Mouse (Mus musculus): ENCODE results near the gene Mosmo.

The Mosmo gene

DNA sequence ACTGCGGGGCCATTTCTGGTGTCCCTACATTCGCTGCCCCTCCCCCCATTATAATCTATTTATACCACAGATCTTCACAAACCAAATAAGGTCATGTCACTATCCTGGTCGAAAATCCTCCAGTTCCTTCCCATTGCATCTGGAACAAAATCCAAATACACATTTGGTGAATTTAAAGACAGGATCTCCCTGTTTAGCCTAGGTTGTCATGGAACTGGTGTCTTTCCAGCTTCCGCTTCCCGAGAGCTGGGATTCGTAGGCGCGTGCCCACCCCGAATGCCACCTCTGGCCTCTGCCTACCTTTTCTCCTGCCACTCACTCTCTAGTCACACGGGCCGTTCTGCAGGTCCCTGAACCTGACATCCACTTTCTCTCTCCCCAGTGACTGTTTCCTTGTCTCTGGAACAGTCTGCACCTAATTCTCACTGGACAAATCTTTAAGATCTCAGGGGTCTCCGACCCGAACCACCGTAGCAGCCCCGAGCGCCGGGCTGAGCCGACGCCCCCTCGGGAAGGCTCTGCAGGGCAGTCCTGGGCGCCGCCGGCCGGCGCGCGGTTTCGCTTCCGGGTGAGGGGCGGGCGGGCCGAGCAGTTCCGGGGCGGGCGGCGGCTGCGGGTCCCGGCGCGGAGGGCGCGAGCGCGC is at the start of gene Mosmo:
Mosmo (plus strand) TSS at position 618 of the 643 bp plus-strand sequence.
- DNase-seq (ENCODE audit: low spot score), result peak; percentile 55

DNA sequence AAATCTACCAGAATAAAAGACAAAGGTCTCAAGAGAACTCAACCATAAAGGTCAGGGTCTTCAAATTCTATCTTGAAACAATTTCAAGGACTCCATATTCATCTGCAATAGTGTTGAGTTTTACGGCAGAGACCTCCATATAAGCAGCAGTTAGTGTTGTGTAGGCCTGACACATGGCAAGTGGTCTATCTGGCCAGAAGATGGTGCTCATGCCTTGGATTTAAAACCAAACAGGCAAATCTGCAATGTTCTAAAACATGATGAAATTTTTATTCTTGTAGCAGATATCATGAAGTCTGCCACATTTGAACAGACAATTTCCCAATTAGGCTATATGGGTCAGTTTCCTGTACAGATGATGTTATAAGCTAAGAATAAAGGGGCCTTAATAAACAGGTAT is 44.9 kb upstream of the Mosmo start:
- no peak for DNase-seq (ENCODE audit: low spot score)

DNA sequence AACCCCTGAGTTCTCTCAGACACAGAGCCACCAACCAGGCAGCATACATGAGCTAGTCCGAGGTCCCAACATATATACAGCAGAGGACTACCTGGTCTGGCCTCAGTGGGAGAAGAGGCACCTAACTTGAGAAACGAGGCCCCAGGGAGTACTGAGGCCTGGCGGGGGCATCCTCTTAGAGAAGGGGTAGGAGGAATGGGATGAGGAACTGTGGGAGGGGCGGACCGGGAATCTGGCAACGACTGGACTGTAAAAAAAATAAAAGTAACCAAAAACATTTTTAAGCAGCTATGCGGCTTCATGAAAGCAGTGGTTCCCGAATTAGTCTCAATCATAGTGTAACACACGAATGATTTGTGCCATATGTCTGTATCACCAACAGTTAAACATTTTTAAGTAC is 43.1 kb upstream of the Mosmo start:
- DNase-seq (ENCODE audit: low spot score), result no peak

DNA sequence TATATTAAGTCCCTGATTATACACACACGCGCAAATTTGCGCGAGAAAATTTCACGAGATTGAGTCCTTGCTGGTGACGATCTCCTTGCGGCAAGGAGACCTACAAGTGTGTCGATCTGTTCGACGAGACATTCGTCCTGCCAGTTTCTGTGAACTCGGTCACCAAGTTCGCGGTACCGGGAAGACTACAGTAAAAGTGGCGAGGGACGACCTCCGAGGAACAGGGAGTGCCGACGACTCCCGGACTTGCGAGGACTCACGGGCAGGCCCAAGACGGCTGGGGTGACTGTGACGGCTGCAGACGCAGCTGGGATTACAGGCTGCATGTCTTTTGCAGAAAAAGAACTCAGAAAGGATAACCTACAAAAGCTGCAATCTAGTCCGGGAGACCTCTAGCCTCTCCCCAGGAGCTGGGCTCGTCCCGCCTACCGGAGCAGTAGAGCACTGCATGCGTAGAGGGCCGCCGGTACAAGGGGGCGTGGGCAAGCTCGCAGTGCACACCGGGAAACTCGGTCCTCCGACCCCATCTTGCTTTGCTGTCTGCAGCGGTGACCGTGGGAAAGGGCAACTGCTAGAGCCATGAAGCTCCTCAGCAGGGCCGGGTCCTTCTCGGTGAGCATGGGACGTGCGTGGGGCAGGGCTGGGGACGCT is 42.6 kb upstream of the Mosmo start, which contains the start of gene Uqcrc2:
Uqcrc2 (plus strand) TSS at position 466 of the 651 bp plus-strand sequence.
- DNase-seq (ENCODE audit: low spot score), result peak; percentile 73

DNA sequence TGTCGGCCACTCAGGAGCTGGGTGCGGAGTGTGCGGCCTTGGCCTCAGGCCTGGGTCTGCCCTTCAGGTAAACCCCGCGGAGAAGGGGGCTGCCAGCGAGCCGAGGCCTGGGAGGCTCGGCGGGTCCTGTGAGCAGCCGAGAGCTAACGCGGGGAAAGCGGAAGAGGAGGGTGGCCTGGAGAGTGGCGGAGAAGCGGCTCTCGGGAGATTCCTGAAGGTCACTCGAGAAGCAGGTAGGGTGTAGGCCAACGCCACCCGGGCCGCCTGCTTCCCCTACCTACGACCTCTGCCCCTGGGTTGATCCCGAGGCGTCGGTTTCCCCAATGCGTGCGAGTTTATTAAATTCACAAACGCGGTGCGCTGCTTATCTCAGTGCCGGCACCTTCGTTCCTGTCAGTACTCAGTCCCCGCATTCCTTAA is 42.0 kb upstream of the Mosmo start:
- no peak for DNase-seq (ENCODE audit: low spot score)

DNA sequence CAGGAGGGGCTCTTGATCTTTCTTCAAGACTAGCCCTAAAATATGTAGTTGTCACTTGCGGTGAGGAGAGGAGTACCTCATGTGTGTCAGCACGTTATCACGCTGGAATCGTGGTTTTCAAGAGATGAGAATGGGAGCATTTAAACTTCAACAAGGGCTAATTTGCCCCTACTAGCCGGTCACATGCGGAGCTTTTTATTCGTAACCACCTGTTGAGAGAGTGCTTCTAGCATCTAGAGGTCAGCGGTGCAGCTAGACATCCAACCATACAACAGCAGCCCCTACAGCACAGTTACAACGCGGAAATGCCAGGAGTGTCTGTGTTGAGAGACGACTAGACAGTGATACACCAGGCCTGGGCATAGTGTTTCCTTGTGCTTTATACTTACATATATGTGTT is 41.6 kb upstream of the Mosmo start:
- DNase-seq (ENCODE audit: low spot score), result no peak

DNA sequence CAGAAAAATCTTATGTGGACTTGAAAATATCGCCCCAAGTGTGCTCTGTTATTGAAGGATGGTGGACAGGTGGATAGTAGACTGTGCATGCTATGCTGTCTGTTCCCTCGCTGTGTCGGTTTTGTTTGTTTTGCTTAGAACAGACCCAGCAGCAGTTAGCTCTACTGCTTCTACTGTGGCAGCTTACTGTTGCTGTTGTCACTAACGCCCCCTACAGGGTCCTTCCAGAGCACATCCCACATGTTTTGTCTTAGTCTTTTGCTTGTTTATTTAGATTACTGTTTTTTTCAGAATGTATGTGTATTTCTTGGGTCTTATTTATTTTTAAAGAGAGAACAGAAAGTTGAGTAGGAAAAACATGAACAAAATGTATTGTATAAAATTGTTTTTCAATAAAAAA is 34.2 kb upstream of the Mosmo start:
- no peak for DNase-seq (ENCODE audit: low spot score)

DNA sequence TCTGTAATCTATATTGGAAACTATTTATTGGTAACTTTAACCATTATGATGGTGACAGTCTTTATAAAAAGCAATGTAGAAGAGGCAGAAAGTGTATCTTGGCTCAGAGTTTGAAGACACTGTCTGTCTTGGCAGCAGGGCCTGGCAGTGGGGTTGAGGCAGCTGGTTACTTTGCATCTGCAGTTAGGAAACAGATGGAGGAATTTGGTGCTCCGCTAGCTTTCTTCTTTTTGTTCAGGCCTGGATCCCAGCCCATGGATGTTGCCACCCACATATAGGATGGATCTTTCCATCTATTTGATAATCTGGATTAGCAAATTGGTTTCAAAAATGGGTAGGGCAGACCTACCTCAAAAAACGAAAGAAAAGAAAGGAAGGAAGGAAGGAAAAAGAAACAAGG is 29.6 kb upstream of the Mosmo start:
- DNase-seq (ENCODE audit: low spot score), result no peak

DNA sequence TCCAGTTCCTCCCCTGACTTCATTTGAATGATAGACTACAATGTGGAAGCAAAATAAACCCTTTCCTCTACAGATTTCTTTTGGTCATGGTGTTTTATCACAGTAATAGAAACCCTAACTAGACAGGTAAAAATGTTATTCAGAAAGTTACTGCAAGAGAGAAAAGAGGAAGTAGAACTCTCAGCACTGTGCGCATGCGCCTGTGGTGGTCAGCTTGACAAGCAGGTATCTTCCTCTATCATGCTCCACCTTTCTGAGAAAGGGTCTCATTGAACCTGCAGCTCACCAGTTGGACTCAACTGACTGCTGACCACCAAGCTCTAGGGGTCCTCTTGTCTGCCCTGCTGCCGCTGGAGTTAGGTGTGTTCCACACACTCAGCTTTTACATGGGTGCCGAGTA is 15.3 kb upstream of the Mosmo start:
- DNase-seq (ENCODE audit: low spot score), result no peak

DNA sequence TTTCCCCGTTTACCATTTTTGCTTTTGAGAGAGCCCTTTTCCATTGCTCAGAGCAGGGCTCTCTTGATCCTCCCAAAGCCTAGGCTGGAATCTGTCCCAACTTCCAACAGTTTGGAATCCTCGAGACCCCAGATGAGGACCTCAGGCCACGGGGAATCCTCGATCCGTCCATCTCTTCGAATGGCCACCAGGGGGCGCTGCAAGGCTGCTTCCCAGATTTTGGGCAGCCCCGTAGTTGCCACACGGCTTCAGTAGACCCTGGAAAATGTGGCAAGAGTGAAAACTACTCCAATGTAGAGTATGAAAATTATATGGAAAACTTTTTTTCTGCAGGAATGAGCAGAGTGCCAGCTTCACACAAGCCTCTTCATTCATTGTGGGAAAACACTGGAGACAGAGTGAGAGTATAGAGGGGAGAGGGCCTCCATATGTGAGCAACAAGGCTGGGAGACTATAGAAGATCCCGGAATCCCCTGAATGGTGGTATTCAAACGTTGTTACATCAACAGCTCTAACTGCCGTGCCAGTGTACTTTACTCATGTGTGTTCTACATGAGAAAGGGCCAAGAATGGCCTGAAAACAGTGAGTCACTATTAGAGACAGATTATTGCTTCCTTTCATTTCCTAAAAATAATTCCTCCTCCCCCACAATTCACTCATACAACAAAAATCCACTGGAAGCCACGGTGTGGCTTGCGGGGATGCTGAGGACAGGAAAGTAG is 7.1 kb upstream of the Mosmo start, which contains the start of gene Pdzd9:
Pdzd9 (minus strand) TSS at position 191 of the 723 bp plus-strand sequence.
- DNase-seq (ENCODE audit: low spot score), result peak; percentile 81

DNA sequence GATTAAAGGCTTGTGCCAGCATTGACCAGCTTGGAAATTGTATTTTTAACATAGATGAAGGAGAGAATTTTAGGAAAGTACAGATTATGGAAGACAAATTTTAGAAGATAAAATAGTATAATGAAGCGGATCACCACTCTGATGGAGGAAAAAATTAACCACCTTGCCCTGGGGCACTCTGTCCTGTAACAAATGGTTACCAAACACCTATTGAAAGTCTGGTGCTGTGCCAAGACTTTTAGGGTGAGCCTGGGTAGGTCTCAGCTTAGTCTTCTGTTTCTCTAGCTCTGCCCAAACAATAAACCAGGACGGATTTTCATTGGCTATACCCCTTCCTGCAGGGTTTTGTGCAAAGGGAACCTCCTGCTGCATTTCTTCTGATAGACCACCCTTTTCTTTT is 6.1 kb upstream of the Mosmo start:
- DNase-seq (ENCODE audit: low spot score), result no peak

DNA sequence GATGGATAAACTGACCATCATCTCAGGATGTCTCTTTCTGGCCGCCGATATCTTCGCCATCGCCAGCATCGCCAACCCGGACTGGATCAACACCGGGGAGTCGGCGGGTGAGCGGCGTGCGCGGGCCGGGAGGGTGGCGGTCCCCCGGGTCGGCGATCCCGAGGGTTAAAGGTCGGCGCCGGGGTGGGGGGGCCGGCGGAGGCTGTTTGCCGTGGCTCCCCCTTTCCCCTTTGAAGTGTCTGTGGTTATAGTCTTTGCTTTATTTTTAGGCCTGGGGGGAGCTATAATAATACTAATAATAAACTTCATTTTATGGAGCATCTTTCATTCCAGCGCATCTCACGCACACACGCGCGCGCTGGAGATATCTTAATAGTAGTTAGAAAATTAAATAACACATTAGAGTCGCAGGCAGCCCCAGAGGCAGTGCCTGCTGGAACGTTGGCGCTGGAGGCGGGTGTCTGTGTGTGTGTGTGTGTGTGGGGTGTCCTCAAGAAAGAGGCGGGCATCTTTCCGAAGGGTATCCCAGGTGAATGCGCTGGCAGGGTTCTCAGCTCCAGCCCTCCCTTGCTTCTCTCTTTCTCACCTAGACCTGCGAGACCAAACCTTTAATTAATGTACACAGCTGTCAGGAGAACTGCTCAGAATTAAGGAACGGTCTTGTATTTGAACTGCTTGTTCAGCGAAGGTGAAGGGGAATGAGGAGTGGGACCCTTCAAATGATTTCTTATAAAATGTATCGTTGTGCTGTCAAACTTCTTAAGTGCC is 530 bp downstream of the Mosmo start:
- no peak for DNase-seq (ENCODE audit: low spot score)

DNA sequence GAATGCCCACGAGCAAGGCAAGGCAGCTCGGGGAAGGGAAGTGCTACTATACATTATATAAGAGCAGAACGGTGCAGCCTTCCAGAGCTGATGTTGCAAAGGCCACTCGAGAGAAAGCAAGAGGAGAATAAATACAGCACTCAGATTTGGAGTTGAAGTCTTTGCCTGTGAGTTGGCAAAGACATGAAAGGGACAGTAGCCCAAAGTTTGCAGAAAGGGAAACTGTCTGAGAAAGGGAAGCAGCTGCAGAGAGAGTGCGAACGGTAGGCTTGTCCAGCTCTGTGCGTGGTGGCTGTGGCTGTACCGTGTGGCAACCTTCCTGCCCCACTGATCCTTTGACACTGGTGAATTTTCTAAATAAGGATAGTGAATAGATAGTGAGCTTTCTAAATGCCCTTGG is 1.6 kb downstream of the Mosmo start:
- no peak for DNase-seq (ENCODE audit: low spot score)

DNA sequence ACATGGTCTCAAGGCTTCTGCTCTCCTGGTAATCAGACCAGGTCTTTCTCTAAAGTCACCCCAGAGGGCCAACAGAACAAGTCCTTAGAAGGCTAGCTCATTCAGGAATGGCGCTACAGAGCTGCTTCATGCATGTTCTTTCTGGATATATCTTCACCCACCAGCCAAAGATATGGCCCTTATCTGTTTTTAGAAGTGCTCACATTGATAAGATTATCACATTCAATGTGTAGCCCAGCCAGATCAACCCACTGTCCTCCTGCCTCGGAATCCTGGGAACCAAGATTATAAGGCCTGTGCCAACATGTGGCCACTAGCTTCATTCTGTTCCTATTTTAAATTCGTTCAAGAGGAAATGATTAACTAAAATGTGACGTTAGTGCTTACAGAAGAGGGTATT is 4.6 kb downstream of the Mosmo start:
- no peak for DNase-seq (ENCODE audit: low spot score)

DNA sequence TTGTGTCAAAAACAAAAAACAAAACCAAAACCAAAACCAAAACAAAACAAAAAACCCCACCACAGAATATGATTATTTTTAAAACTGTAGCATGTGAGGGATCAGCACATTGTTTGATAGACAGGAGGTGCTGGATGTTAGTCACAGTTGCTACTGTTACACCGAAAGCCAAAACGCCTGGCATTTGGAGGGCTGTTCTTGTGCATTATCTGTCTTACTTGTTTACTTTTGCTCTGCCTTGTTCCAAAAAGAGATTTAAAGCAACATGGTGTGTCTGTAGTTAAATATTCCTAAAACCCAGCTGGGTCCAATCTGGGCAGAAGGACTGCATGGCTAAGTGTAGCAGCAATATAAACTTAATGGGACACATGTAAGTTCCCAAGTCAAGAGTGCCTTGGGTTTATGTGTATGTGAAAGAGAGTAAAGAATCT is 7.3 kb downstream of the Mosmo start:
- DNase-seq (ENCODE audit: low spot score), result no peak

DNA sequence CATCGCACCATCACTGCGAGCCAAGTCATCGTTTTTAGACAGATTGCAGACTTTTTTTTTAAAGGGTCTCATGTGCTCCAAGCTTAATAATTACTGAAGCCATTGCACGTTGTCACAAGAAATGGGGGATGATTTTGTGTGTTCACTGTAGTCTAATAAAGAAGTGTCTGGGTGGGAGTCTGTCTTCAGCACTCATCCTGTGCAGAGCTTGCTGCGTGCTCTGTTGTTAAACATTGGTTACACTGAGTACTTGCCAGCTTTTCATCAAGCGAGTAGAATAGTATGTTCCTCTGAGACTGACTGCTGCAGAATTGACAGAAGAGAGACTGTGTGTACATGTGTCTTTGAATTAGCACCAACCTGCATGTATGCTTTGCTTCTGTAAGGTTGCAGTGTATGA is 7.8 kb downstream of the Mosmo start:
- DNase-seq (ENCODE audit: low spot score), result no peak

DNA sequence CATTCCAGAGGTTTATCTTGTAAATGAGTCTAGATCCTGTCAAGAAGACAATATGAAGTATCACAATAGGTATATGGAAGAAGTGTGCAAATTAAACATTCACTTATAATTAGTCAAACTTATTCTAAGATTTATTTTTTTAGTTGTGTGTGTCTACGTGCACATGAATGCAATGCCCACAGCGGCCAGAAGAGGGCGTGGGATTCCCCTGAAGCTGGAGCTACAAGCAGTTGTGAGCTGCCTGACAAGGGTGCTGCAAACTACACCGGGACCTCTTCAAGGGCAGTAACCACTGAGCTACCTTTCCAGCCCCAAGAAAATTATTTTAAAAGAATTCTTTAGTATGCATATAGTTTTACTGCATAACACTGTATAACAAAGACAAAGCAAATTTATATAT is 13.2 kb downstream of the Mosmo start:
- no peak for DNase-seq (ENCODE audit: low spot score)

DNA sequence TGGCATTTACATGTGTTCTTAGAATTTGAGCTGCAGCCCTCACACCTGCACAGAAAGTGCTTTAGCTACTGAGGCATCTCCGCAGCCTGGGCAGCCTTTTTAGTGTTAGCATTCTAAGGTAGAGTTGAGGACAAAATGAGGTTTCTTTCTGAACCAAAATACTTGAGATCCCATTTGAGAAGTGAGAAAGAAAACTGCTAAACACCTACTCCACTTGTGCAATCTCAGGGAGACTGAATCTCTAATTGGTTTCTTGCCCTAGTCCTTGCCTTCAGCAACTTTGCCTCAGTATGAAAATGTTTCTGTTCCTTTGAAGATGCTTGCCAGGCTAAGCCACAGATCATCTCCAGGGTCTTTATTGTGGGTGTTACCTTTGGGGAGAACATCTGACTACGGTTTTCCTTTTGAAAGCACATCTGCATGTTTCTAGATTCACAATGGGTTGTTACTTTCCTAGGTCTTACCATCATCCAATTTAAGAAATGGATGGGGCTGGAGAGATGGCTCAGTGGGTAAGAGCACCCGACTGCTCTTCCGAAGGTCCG is 16.5 kb downstream of the Mosmo start:
- no peak for DNase-seq (ENCODE audit: low spot score)

DNA sequence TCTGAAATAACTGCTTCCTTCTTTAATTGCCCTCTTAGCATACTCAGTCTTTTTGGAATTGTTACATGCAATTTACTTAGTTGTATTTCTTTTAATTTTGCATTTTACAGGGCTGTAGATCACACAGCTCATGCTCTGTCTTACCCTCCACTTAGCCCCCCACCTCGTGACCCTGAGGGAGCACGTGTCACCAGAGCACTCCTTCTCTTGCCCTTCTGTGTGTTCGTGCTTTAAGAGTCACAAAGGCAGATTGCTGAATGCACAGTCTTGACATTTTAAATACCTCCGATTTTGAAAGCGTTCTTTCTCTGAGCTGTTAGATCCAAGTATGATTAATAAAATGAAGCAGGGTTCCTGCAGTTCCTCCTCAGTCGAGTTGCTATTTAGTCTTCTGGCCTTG is 17.8 kb downstream of the Mosmo start:
- DNase-seq (ENCODE audit: low spot score), result no peak

DNA sequence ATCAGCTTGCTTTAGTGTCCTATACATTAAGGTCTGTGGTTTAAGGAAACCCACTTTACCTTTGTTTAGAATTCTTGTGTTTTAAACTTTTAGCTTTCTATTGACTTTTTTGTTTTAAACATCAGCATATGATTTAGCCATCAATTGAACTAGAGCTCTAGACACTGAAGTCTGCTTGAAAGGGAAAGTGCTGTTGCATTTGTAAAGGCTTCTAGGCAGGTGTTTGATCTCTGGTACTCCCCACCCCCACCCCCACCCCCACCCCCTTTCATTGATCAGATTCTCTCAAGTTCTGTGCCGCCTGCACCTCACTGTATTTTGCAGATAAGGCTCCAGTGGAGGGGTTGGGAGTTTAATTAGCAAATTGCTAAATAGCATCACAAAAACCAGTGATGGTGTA is 18.2 kb downstream of the Mosmo start:
- no peak for DNase-seq (ENCODE audit: low spot score)

DNA sequence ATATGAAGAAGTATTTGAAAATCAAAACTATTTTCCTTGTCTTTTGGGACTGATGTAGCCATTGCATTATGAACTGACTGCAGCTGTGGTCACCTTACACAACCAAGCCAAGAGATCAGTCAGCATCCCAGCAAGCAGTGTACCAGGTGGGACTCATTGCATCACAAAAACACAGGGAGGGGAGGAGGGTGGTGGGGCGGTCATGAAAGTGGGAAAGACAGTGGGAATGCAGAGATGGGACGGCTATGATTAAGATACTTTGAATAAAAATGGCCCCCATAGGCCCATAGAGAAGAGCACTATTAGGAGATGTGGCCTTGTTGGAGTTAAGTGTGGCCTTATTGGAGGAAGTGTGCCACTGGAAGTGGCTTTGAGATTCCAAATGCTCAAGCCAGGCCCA is 18.9 kb downstream of the Mosmo start:
- no peak for DNase-seq (ENCODE audit: low spot score)

DNA sequence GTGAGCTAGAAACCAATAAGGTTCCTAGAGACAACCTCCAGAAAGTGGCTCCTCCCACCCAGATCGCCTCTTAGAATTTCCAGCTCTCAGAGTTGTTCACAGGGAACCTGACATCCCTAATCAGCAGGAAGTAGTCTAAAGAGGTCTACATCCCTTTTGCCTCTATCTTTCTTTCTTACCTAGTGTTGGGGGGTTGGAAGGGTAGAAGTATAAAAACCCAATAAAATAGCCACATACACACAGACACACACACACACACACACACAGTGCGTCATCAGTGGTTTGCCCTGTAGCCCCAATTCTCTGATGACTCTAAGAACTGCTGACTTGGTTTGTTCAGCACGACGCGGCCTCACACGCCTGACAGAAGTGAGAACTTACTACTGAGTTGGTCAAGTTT is 22.2 kb downstream of the Mosmo start:
- no peak for DNase-seq (ENCODE audit: low spot score)
